Mouse (Mus musculus) small intestine, adult 2 months (tissue): Measurements from ENCODE around the gene Rflna. TPM values are rescaled to one million over a fixed set of nuclear protein-coding genes. Genes with fewer than 3 reads are reported as not detected.
A peak's percentile ranks its signal among the peaks of the same experiment; 100 is the strongest.

Experiments
- H3K27ac ChIP-seq: fragments of 200-500 bp; 2 replicates; pipeline ENCODE4 v1.5.1; 2012; ENCODE audit warnings: low read depth, low read length, control low read depth, inconsistent platforms; ENCODE audit not compliant: insufficient read depth
- H3K27me3 ChIP-seq: fragments of 200-500 bp; 2 replicates; pipeline ENCODE4 v1.6.1; 2012; ENCODE audit warnings: mild to moderate bottlenecking, moderate library complexity, low read length, inconsistent platforms; ENCODE audit not compliant: control insufficient read depth, insufficient read depth
- H3K36me3 ChIP-seq: fragments of 200-500 bp; 2 replicates; pipeline ENCODE4 v1.6.1; 2012; ENCODE audit warnings: mild to moderate bottlenecking, low read length, control low read depth, inconsistent platforms; ENCODE audit not compliant: control insufficient read depth, insufficient read depth
- H3K4me1 ChIP-seq: fragments of 200-500 bp; 2 replicates; pipeline ENCODE4 v1.6.1; 2012; ENCODE audit warnings: low read length, inconsistent platforms, mixed read lengths; ENCODE audit not compliant: control insufficient read depth, insufficient read depth, insufficient read length
- H3K4me3 ChIP-seq: fragments of 200-500 bp; 2 replicates; pipeline ENCODE4 v1.5.1; 2012; ENCODE audit warnings: low read depth, mild to moderate bottlenecking, control low read depth, inconsistent platforms, low read length, moderate library complexity
- CTCF ChIP-seq: fragments of 200-500 bp; IDR thresholded peaks from 2 replicates; pipeline ENCODE4 v1.5.1; 2012; ENCODE audit warnings: low read depth, mild to moderate bottlenecking, control low read depth, inconsistent platforms, low read length, moderate library complexity, mixed read lengths; ENCODE audit not compliant: insufficient replicate concordance, insufficient read length; ENCODE audit errors: extremely low read depth
- POLR2A ChIP-seq: fragments of 200-500 bp; IDR thresholded peaks from 2 replicates; pipeline ENCODE4 v1.6.1; 2012; ENCODE audit warnings: low read depth, mild to moderate bottlenecking, control low read depth, inconsistent platforms, low read length, moderate library complexity
- WGBS: fragments of 180-500 bp; shearing (Covaris S2); methylation state at CpG from one replicate; pipeline ENCODE4 v1.1.7; 2018; 5-methylcytosine and 5-hydroxymethylcytosine counted together
- polyA plus RNA-seq: library from polyadenylated mRNA; depleted of rRNA; stranded (reverse); fragments of >200 nt; gene quantifications from 2 replicates; pipeline ENCODE4 v1.2.3, GENCODE M21; 2012

Rflna gene
- polyA plus RNA-seq, 1 experiment = 4.0 TPM

DNA sequence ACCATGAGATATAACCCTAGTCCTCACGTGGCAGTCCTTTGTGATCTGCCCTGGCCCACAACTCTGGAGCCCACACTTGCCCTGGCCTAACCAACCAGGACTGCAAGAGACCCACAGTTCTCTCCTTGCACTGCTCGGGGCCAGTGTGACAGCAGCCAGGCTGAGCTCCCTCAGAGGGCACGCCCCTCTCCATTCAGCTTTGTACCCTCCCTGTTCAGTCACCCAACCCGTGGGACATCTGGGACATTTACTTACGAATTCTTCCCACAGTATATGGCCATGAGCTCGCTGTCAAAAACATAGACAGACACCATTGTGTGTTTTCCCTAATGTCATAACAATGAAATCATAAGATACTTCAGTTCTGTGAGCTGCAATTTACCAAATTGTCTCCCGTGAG is 40.3 kb upstream of the Rflna start:
- no peak for TF ChIP-seq CTCF
- no peak for TF ChIP-seq POLR2A
- H3K4me3 ChIP-seq = no peak overlapping the region
- H3K27me3 ChIP-seq = peaks cover 4% of the 10 kb centered on the region; the same call in 1 of the 2 replicates
- WGBS = 59% methylated on average over 7 of the region's 7 CpGs
- H3K27ac ChIP-seq = no peak overlapping the region
- H3K36me3 ChIP-seq = no peaks in the 10 kb centered on the region
- no peaks in the 10 kb centered on the region; the same call in 1 of the 2 replicates for H3K4me1 ChIP-seq

DNA sequence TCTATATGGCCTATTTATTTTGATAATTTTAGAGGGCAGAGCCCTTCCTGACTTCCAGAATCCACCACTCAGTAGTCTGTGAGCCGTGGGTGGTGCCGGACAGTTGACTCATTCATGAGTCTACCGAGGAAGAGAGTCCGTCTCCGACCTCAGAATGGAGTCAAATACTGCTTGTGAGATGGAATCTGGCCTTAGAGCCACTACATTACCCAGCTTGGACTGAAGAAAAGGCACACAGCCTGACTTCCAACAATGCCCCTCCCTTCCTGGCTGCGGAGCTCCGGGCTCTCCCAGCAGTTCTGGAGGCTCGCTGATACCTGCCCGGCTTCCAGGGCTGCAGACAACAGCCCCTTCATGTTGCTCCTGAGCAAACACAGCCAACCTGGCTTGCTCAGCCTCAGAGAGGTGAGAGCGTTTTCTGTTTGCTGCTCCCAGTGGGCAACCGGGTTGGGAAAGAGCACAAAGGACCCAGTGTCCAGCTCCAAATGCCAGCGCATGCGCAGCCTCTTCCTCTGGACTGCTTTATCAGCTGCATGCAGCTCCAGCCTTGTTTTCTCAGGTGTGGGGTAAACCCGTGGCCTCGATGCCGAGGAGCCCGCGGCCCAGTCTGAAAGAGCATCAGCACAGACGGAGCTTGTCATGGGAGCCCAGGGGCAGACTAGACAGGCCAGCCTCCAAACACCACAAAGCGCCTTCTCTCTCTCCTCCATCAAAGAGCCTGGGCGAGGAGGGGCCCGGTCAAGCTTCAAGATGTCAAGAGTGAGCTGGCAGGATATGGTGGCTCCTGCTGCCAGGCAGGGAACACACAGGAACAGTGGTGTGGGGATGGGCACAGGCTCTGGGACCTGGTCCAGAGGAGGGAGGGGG is 39.0 kb upstream of the Rflna start:
- WGBS = 27% methylated on average over 22 of the region's 22 CpGs
- no peak overlapping the region for H3K27ac ChIP-seq
- peaks cover 4% of the 10 kb centered on the region; the same call in 1 of the 2 replicates for H3K27me3 ChIP-seq
- no peaks in the 10 kb centered on the region for H3K36me3 ChIP-seq
- peak overlapping the region; percentile 18; the same call in 1 of the 2 replicates for H3K4me3 ChIP-seq
- TF ChIP-seq CTCF = no peak
- no peak for TF ChIP-seq POLR2A
- H3K4me1 ChIP-seq = no peaks in the 10 kb centered on the region; the same call in 1 of the 2 replicates

- Histone ChIP-seq H3K4me3 (no peak overlapping the region), H3K4me1 (no peaks in the 10 kb centered on the region; the same call in 1 of the 2 replicates), H3K27me3 (peaks cover 4% of the 10 kb centered on the region; the same call in 1 of the 2 replicates), H3K36me3 (no peaks in the 10 kb centered on the region), H3K27ac (no peak overlapping the region)
- 81% methylated on average over 14 of the region's 14 CpGs for WGBS
- TF ChIP-seq POLR2A (no peak), CTCF (no peak)
These were observed 36.2 kb upstream of the Rflna start for GRCm38 (mm10) chr5:124966622-124967332.

- Histone ChIP-seq H3K4me1 (no peaks in the 10 kb centered on the region), H3K27me3 (no peaks in the 10 kb centered on the region), H3K36me3 (no peaks in the 10 kb centered on the region), H3K27ac (no peak overlapping the region), H3K4me3 (no peak overlapping the region)
- TF ChIP-seq POLR2A (no peak), CTCF (no peak)
- WGBS = 53% methylated on average over 8 of the region's 8 CpGs
These were observed 33.2 kb upstream of the Rflna start for GRCm38 (mm10) chr5:124969790-124970189.

DNA sequence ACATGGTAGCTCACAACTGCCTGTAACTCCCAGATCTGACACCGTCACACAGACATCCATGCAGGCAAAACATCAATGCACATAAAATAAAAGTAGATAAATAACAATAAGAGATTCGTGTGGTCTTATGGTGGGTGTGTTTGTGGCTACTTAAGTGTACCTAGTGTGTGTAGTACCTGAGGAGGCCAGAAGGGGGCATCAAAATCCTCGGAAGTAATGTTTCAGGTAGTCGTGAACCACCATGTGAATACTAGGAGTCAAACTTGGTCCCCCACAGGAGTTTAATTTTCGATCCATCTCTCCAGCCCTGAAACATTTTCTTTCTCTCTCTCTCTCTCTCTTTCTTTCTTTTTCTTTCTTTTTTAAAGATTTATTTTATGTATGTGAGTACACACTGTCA is 16.8 kb upstream of the Rflna start:
- no peak overlapping the region for H3K27ac ChIP-seq
- no peaks in the 10 kb centered on the region for H3K36me3 ChIP-seq
- WGBS = 84% methylated on average over 5 of the region's 5 CpGs
- no peaks in the 10 kb centered on the region for H3K4me1 ChIP-seq
- TF ChIP-seq POLR2A (no peak), CTCF (no peak)
- H3K4me3 ChIP-seq = no peak overlapping the region
- H3K27me3 ChIP-seq = no peaks in the 10 kb centered on the region

DNA sequence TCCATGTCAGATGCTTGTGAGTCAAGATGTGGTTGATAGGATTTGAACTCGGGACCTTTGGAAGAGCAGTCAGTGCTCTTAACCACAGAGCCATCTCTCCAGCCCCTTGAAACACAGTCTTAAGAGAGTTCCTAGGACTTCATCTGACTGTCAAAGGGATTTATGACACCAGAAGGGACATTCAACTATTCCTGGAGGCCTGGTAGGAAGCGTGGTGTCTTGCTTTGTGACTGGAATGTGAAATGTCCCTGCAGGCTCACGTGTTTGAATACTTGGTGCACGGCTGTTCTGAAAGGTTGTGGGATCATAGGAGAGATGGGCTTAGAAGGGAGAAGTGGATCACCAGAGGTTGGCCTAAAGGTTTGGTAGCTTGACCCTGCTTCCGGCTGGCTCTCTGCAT is 16.4 kb upstream of the Rflna start:
- Histone ChIP-seq H3K36me3 (no peaks in the 10 kb centered on the region), H3K4me1 (no peaks in the 10 kb centered on the region), H3K27me3 (no peaks in the 10 kb centered on the region), H3K27ac (no peak overlapping the region), H3K4me3 (no peak overlapping the region)
- 83% methylated on average over 5 of the region's 5 CpGs for whole genome bisulfite sequencing
- TF ChIP-seq CTCF = no peak
- TF ChIP-seq POLR2A = no peak

DNA sequence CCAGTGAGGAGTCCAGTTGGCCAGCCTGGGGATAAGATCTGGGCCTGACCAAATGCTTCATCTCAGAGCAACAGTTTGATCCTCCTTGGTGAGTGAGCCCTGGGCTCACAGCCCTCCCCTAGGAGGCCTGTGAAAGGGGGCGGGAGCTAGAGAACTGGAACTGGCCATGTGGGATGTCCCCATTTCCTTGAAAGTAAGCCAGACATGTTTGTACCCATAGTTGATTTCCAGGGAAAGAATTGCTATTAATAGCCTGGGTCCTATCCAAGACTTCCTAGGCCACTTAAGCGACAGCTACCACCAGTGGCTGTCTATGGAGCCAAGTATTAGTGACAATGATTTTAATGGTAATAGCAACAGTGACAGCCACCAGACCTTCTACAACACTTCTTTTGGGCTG is 13.3 kb upstream of the Rflna start:
- Histone ChIP-seq H3K27ac (no peak overlapping the region), H3K4me3 (no peak overlapping the region), H3K4me1 (no peaks in the 10 kb centered on the region), H3K27me3 (no peaks in the 10 kb centered on the region), H3K36me3 (no peaks in the 10 kb centered on the region)
- no peak for TF ChIP-seq CTCF
- TF ChIP-seq POLR2A = no peak
- WGBS = 80% methylated on average over 2 of the region's 2 CpGs
